Mouse (Mus musculus): ENCODE results near the gene Cenpl.

- TF ChIP-seq POLR2A (IDR thresholded peaks at IDR 0.05; ENCODE audit: control insufficient read depth, extremely low read depth, insufficient read depth, low read length, poor library complexity), result no peak
- no peak for TF ChIP-seq CTCF (IDR thresholded peaks at IDR 0.05; ENCODE audit: borderline replicate concordance, control insufficient read depth, extremely low read depth, insufficient read depth, low read length, poor library complexity)
Measured at GRCm38 (mm10) chr1:161041261-161042020, 29.1 kb upstream of the Cenpl start.
